Mouse (Mus musculus): Measurements from ENCODE around the gene Nudt16l1.

DNA sequence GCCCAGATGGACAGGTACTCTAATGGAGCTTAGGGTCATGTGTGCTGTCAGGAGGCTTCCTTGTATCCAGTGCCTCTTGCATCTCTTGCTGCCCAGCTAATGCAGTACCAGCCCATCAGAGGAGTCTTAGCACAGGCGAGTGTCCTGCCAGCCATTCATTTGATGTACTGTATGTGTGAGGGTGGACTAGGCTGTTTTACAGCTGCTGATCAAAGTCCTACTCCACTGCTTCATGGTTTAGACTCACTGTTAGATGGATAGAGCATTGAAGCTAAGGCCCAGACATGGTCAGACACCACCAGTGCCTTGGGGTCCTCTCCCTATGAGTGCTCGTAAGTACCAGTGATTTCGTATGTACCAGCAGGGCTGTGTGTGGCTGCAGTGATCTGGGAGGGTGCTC lies 33.7 kb upstream of the Nudt16l1 start:
- no peak for TF ChIP-seq CTCF (IDR thresholded peaks at IDR 0.05; ENCODE audit: low read depth)
- no peak for TF ChIP-seq EP300 (IDR thresholded peaks at IDR 0.05; ENCODE audit: low read depth)

Measured in liver, embryonic 14.5 days (tissue).